Mouse (Mus musculus): Measurements from ENCODE around the gene Hddc2. TPM values are rescaled to one million over a fixed set of nuclear protein-coding genes. Genes with fewer than 3 reads are reported as not detected.

The Hddc2 gene
- polyA plus RNA-seq (2014; fragmentation: Illumina TruSeq; extraction: RNeasy Lipid Tissue Mini Kit (QIAGEN cat#74804); ENCODE audit: low read depth, low replicate concordance), result 1.7 TPM

GRCm38 (mm10) chr10:31312865-31313848, at the start of gene Hddc2:
TSS of gene Hddc2 (plus strand) at chr10:31313383.

Other genes starting within 250 kb of the Hddc2 start
- 9.5 TPM for gene Tpd52l1, start 132.6 kb downstream of the Hddc2 start, polyA plus RNA-seq (2014; fragmentation: Illumina TruSeq; extraction: RNeasy Lipid Tissue Mini Kit (QIAGEN cat#74804); ENCODE audit: low read depth, low replicate concordance)